Mouse (Mus musculus): ENCODE data around the gene Cbx7. TPM values are rescaled to one million over a fixed set of nuclear protein-coding genes. Genes with fewer than 3 reads are reported as not detected.

The Cbx7 gene
- polyA plus RNA-seq, 1 experiment from 2014 or later, result 1.8 TPM

DNA sequence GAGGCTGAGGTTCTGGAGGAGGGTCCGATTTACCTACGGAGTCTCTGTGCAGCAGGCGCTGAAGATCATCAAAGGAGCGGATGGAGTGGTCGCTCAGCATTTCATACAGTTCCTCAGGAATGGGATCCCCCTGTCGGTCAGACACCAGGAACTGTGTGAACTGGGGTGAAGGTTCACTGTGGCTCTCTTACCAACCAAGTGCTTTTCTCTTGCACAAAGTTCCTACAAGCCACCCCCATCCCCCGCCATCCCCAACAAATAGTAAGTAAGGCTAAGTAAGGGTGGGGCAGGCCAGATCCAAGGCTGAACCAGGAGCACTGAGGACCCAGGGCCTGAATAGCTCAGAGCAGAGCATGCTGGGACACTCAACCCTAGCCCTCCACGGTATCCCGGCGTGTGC lies 34.5 kb upstream of the Cbx7 start:
- no peak overlapping the region for H3K9ac ChIP-seq (ENCODE audit: low read length)
- ATAC-seq (ENCODE audit: insufficient read depth, low FRiP score, low TSS enrichment) (no peak), DNase-seq (ENCODE audit: low spot score) (no peak)
- H3K4me2 ChIP-seq (ENCODE audit: low read depth), result no peak overlapping the region
- H3K9me3 ChIP-seq (ENCODE audit: control insufficient read depth, low read length), result no peaks in the 10 kb centered on the region
- H3K4me3 ChIP-seq (ENCODE audit: low read depth, low read length), result no peak overlapping the region
- H3K36me3 ChIP-seq (ENCODE audit: control insufficient read depth, insufficient read depth, low read length), result no peaks in the 10 kb centered on the region
- no peaks in the 10 kb centered on the region for H3K27me3 ChIP-seq (ENCODE audit: control insufficient read depth, insufficient read depth, low read length)
- H3K27ac ChIP-seq (ENCODE audit: low read depth, low read length), result no peak overlapping the region
- 77% methylated on average over 10 of the region's 10 CpGs for WGBS
- H3K4me1 ChIP-seq (ENCODE audit: control insufficient read depth, insufficient read depth, low read length), result peaks cover 6% of the 10 kb centered on the region

DNA sequence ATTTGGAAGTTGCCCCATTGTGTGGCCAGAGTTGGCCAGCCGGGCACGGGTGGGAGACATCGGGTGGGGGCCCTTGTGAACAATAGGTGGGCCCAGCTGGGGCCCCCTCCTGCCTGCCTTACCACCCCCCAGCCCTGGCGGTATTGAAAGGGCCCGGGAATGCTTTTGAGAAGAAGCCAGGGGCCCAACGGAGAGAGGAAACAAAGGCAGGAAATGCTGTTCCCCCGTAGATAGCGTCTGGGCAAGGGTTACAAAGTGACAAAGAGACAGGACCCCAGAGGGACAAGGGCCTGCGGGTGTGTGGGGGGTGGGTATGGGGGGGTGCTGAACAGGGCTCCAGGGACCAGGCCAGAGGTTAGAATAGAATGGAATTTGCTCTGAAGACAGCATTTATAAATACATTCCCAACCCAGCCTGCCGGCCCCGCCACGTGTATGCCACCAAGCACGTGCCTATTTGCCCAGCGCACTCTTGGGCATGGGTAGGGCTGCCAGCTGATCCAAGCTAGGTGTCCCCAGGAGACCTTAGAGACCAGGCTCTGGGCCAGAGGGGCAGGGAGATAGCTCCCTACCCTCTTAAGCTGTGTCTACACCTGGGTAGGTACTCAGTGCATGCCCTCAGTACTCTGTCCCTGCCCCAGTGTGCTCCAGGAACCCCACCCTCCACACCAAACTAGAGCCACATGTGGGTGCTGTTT lies 33.9 kb upstream of the Cbx7 start:
- DNase-seq (ENCODE audit: low spot score), result peak; percentile 31
- 49% methylated on average over 14 of the region's 14 CpGs for WGBS
- Histone ChIP-seq H3K4me3 (ENCODE audit: low read depth, low read length) (no peak overlapping the region), H3K4me1 (ENCODE audit: control insufficient read depth, insufficient read depth, low read length) (peaks cover 6% of the 10 kb centered on the region), H3K27me3 (ENCODE audit: control insufficient read depth, insufficient read depth, low read length) (no peaks in the 10 kb centered on the region), H3K27ac (ENCODE audit: low read depth, low read length) (no peak overlapping the region), H3K9ac (ENCODE audit: low read length) (peak overlapping the region; percentile 42; the same call in 1 of the 2 replicates), H3K36me3 (ENCODE audit: control insufficient read depth, insufficient read depth, low read length) (no peaks in the 10 kb centered on the region), H3K4me2 (ENCODE audit: low read depth) (no peak overlapping the region), H3K9me3 (ENCODE audit: control insufficient read depth, low read length) (no peaks in the 10 kb centered on the region)
- ATAC-seq (ENCODE audit: insufficient read depth, low FRiP score, low TSS enrichment), result no peak

DNA sequence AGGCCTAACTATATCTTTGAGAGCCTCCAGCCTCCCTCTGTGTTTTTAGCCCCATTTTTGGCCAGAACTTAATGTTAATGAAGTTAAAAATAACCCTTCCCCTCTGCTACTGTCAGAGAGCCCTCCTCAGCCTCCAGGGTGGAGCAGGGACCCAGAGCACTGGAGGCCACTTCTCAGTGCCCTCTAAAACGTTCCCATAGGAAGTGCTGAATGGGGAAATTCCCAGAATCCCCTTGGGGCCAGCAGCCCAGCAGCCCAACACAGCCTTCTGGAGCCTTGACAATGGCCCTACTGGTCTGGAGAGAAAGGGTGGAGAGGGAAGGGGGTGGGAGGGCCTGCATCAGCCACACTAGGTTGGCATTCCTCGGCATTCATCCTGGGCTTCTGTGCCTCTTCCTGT lies 32.7 kb upstream of the Cbx7 start:
- no peaks in the 10 kb centered on the region for H3K9me3 ChIP-seq (ENCODE audit: control insufficient read depth, low read length)
- H3K9ac ChIP-seq (ENCODE audit: low read length), result no peak overlapping the region
- WGBS, result 43% methylated on average over 2 of the region's 2 CpGs
- H3K27me3 ChIP-seq (ENCODE audit: control insufficient read depth, insufficient read depth, low read length), result no peaks in the 10 kb centered on the region
- H3K27ac ChIP-seq (ENCODE audit: low read depth, low read length), result no peak overlapping the region
- H3K36me3 ChIP-seq (ENCODE audit: control insufficient read depth, insufficient read depth, low read length), result no peaks in the 10 kb centered on the region
- DNase-seq (ENCODE audit: low spot score), result no peak
- no peak for ATAC-seq (ENCODE audit: insufficient read depth, low FRiP score, low TSS enrichment)
- no peak overlapping the region for H3K4me3 ChIP-seq (ENCODE audit: low read depth, low read length)
- no peak overlapping the region for H3K4me2 ChIP-seq (ENCODE audit: low read depth)
- H3K4me1 ChIP-seq (ENCODE audit: control insufficient read depth, insufficient read depth, low read length), result peaks cover 6% of the 10 kb centered on the region

DNA sequence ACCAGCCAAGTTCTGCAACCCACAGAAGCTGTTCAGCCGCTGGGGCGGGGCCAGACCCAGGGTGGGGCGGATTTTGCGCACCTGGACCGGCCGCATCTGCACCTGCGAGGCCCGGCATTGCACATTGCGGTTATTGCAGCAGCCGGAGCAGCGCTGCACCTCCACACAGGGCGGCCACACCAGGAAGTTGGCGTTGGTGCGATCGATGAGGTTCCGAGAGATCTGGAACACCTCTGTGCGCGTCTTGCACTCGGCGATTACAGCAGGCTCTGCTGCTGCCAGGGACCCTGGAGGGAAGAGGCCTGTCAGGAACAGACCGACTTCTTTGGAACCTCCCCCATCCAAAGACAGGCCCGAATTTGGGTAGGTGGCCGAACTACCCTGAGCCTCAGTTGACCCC lies 30.7 kb upstream of the Cbx7 start:
- Histone ChIP-seq H3K4me3 (ENCODE audit: low read depth, low read length) (no peak overlapping the region), H3K4me2 (ENCODE audit: low read depth) (no peak overlapping the region), H3K36me3 (ENCODE audit: control insufficient read depth, insufficient read depth, low read length) (no peaks in the 10 kb centered on the region), H3K9ac (ENCODE audit: low read length) (no peak overlapping the region), H3K27ac (ENCODE audit: low read depth, low read length) (no peak overlapping the region), H3K9me3 (ENCODE audit: control insufficient read depth, low read length) (no peaks in the 10 kb centered on the region), H3K27me3 (ENCODE audit: control insufficient read depth, insufficient read depth, low read length) (no peaks in the 10 kb centered on the region), H3K4me1 (ENCODE audit: control insufficient read depth, insufficient read depth, low read length) (peaks cover 6% of the 10 kb centered on the region)
- ATAC-seq (ENCODE audit: insufficient read depth, low FRiP score, low TSS enrichment) (no peak), DNase-seq (ENCODE audit: low spot score) (no peak)
- 93% methylated on average over 23 of the region's 23 CpGs for WGBS

DNA sequence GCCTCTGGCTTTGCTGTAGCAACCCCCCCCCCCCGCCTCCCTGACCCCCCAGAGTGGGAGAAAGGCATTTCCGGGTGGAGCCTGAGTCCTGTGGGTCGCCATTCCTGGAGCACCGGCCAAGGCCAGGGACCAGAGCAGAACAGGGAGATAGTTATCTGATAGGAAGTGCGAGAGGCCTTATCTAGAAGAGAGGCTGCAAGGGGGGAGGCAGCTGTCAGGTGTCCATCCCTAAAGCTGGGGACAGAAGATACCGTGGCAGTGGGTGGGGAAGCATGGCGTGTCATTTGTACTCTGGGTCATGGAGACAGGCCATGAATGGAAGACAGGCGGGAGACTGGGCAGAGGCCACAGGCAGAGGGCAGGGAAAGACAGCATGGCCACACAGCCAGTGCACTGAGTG lies 29.8 kb upstream of the Cbx7 start:
- ATAC-seq (ENCODE audit: insufficient read depth, low FRiP score, low TSS enrichment) (no peak), DNase-seq (ENCODE audit: low spot score) (no peak)
- WGBS, result 70% methylated on average over 8 of the region's 8 CpGs
- H3K9me3 ChIP-seq (ENCODE audit: control insufficient read depth, low read length), result no peaks in the 10 kb centered on the region
- H3K36me3 ChIP-seq (ENCODE audit: control insufficient read depth, insufficient read depth, low read length), result no peaks in the 10 kb centered on the region
- peaks cover 6% of the 10 kb centered on the region for H3K4me1 ChIP-seq (ENCODE audit: control insufficient read depth, insufficient read depth, low read length)
- H3K27ac ChIP-seq (ENCODE audit: low read depth, low read length), result no peak overlapping the region
- H3K4me2 ChIP-seq (ENCODE audit: low read depth), result no peak overlapping the region
- H3K27me3 ChIP-seq (ENCODE audit: control insufficient read depth, insufficient read depth, low read length), result no peaks in the 10 kb centered on the region
- no peak overlapping the region for H3K9ac ChIP-seq (ENCODE audit: low read length)
- no peak overlapping the region for H3K4me3 ChIP-seq (ENCODE audit: low read depth, low read length)

DNA sequence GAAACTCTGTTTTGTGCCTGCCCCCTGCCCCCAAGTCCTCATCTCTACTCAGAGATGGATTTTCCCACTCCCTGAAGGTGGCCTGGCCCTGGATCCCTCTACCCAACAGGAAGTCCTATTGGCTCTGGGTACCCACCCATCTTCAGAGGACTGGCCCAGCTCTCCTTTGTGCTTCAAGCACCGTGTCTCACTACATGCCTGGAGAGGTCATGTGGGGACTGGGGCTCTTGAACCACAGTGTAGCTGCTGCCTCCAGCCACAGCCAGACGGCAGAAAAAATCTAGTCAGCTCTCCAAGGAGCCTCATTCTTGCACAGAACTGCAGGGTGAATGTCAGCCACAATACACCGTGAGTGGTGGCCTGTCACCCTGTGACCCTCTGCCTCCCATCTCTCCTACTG lies 27.1 kb upstream of the Cbx7 start:
- Histone ChIP-seq H3K27ac (ENCODE audit: low read depth, low read length) (no peak overlapping the region), H3K9me3 (ENCODE audit: control insufficient read depth, low read length) (no peaks in the 10 kb centered on the region), H3K4me1 (ENCODE audit: control insufficient read depth, insufficient read depth, low read length) (no peaks in the 10 kb centered on the region), H3K27me3 (ENCODE audit: control insufficient read depth, insufficient read depth, low read length) (no peaks in the 10 kb centered on the region), H3K4me3 (ENCODE audit: low read depth, low read length) (no peak overlapping the region), H3K36me3 (ENCODE audit: control insufficient read depth, insufficient read depth, low read length) (no peaks in the 10 kb centered on the region), H3K4me2 (ENCODE audit: low read depth) (no peak overlapping the region), H3K9ac (ENCODE audit: low read length) (no peak overlapping the region)
- ATAC-seq (ENCODE audit: insufficient read depth, low FRiP score, low TSS enrichment), result no peak
- WGBS, result 77% methylated on average over 3 of the region's 3 CpGs
- DNase-seq (ENCODE audit: low spot score), result no peak

DNA sequence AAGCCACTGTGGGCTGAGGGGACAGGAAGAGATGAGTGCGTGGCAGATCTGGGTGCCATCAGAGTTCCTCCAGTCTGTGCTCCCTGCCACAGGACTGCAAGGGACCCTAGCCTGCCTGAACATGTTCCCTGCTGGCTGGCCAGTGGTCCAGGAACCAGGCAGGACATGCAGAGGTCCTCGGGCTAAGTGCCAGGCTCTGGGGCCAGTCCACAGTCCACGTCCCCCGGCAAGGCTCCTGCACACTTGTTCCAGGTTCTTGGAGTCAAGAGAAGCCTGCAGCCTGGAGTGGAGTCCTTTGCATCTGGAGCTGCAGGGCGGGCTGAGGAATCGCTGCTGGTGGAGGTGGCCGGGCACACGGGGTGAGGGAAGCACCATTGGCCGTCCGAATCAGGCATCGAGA lies 25.9 kb upstream of the Cbx7 start:
- H3K4me2 ChIP-seq (ENCODE audit: low read depth), result no peak overlapping the region
- H3K36me3 ChIP-seq (ENCODE audit: control insufficient read depth, insufficient read depth, low read length), result no peaks in the 10 kb centered on the region
- no peaks in the 10 kb centered on the region for H3K4me1 ChIP-seq (ENCODE audit: control insufficient read depth, insufficient read depth, low read length)
- H3K9me3 ChIP-seq (ENCODE audit: control insufficient read depth, low read length), result no peaks in the 10 kb centered on the region
- H3K27ac ChIP-seq (ENCODE audit: low read depth, low read length), result no peak overlapping the region
- H3K9ac ChIP-seq (ENCODE audit: low read length), result no peak overlapping the region
- ATAC-seq (ENCODE audit: insufficient read depth, low FRiP score, low TSS enrichment) (no peak), DNase-seq (ENCODE audit: low spot score) (no peak)
- WGBS, result 91% methylated on average over 11 of the region's 11 CpGs
- no peaks in the 10 kb centered on the region for H3K27me3 ChIP-seq (ENCODE audit: control insufficient read depth, insufficient read depth, low read length)
- no peak overlapping the region for H3K4me3 ChIP-seq (ENCODE audit: low read depth, low read length)

DNA sequence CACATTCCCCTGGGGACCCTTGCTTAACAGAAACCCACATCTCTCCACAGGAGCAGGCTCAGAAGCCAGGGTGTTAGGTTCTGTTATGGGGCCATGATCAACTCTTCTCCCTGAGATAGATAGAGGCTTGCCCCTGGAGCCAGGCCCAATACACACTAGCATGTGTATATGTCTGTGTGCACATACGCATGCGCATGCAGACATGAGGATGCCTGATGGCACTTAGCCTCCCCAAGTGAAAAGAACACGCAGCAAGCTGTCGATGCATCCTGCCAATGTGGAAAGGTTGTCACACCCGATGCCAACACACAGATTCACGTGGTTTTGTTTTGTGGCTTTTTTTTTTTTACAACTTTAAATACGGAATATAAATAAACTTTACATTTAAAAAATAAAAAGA lies 24.6 kb upstream of the Cbx7 start:
- Histone ChIP-seq H3K4me3 (ENCODE audit: low read depth, low read length) (no peak overlapping the region), H3K9ac (ENCODE audit: low read length) (no peak overlapping the region), H3K27me3 (ENCODE audit: control insufficient read depth, insufficient read depth, low read length) (no peaks in the 10 kb centered on the region), H3K4me1 (ENCODE audit: control insufficient read depth, insufficient read depth, low read length) (no peaks in the 10 kb centered on the region), H3K9me3 (ENCODE audit: control insufficient read depth, low read length) (no peaks in the 10 kb centered on the region), H3K4me2 (ENCODE audit: low read depth) (no peak overlapping the region), H3K36me3 (ENCODE audit: control insufficient read depth, insufficient read depth, low read length) (no peaks in the 10 kb centered on the region), H3K27ac (ENCODE audit: low read depth, low read length) (no peak overlapping the region)
- ATAC-seq (ENCODE audit: insufficient read depth, low FRiP score, low TSS enrichment) (no peak), DNase-seq (ENCODE audit: low spot score) (no peak)
- WGBS, result 93% methylated on average over 7 of the region's 7 CpGs

DNA sequence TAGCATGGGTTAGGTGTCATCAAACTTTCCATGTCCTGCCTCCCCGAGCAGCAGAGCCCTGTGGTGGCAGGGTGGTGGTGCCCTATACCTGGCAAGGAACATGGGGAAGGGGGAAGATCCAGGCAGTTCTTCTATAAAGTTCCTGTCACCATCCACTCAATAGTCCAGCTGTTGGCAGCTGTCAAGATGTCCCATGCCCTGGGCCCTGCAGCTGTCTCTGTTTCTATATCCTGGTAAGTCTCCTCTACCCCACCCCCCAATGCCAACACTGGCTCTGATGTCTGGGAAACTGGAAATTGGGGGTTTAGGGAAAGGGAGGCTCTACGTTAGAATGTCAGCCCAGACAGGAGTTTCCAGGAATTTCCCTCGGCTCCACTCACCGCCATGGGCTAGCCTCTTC lies 23.6 kb upstream of the Cbx7 start:
- no peaks in the 10 kb centered on the region for H3K4me1 ChIP-seq (ENCODE audit: control insufficient read depth, insufficient read depth, low read length)
- no peaks in the 10 kb centered on the region for H3K9me3 ChIP-seq (ENCODE audit: control insufficient read depth, low read length)
- H3K4me2 ChIP-seq (ENCODE audit: low read depth), result no peak overlapping the region
- no peaks in the 10 kb centered on the region for H3K36me3 ChIP-seq (ENCODE audit: control insufficient read depth, insufficient read depth, low read length)
- H3K9ac ChIP-seq (ENCODE audit: low read length), result no peak overlapping the region
- H3K4me3 ChIP-seq (ENCODE audit: low read depth, low read length), result no peak overlapping the region
- WGBS, result 82% methylated on average over 4 of the region's 4 CpGs
- no peaks in the 10 kb centered on the region for H3K27me3 ChIP-seq (ENCODE audit: control insufficient read depth, insufficient read depth, low read length)
- H3K27ac ChIP-seq (ENCODE audit: low read depth, low read length), result no peak overlapping the region
- ATAC-seq (ENCODE audit: insufficient read depth, low FRiP score, low TSS enrichment), result no peak
- DNase-seq (ENCODE audit: low spot score), result no peak

Data from neural tube, embryonic 11.5 days (tissue).